8 mouse cellular contexts compared by ENCODE assay signal in the genomic region with DNA sequence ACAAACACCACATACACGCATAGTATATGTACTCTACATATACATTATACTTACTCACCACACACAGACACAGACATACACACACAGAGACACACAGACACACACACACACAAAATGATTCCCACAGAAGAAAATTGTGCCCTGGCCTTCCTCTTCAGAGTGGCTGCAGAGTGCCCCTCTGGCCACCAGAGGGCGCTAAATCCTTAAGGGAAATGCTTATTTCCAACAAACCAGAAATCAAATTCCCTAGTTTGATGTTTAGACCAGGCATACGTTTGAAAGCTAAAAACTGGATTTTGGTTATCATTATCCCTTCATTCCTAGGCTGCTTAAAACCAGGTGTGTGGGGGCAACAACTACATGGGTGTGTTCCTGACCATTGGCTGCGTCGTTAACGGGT.
DNase-seq lines count a peak whose midpoint lies in the region; ATAC-seq and TF ChIP-seq lines count a peak whose summit lies in the region.

No protein-coding gene starts in this region.

- TF ChIP-seq POLR2A in bone marrow, adult 2 months (IDR thresholded peaks at IDR 0.05; ENCODE audit: borderline replicate concordance, control insufficient read depth, low read depth, low read length): no peak

- no peak overlapping the region for H3K4me2 ChIP-seq in forebrain, embryonic 11.5 days (ENCODE audit: low read depth, low read length, severe bottlenecking)
- H3K4me2 ChIP-seq in forebrain, embryonic 12.5 days: no peak overlapping the region
- no peak overlapping the region for H3K4me2 ChIP-seq in lung, postnatal 0 days (replicated peaks; ENCODE audit: low read depth, low read length)

- peak; percentile 77 for DNase-seq in forebrain, embryonic 11.5 days (ENCODE audit: low spot score)
- peak; percentile 72 for DNase-seq in B cell, adult 2 months
- peak; percentile 79 for DNase-seq in layer of hippocampus, adult 11-12 months (ENCODE audit: low spot score)
- peak; percentile 73 for DNase-seq in lung, postnatal 0 days (ENCODE audit: low spot score)
- DNase-seq in right cerebral cortex, postnatal 36 days (ENCODE audit: low spot score in 2 of 2): peak; percentile 29 to 43

- H3K4me1 ChIP-seq in forebrain, embryonic 11.5 days (replicated peaks; ENCODE audit: control insufficient read depth, insufficient read depth, low read length): 0 out of 2 replicates have a peak, but pooled peaks cover 2% of the 10 kb centered on the region
- H3K4me1 ChIP-seq in forebrain, embryonic 12.5 days: peaks cover 6% of the 10 kb centered on the region
- H3K4me1 ChIP-seq in bone marrow, adult 2 months (ENCODE audit: control insufficient read depth, insufficient read depth, low read length): peaks cover 1% of the 10 kb centered on the region; the same call in 1 of the 2 replicates
- no peaks in the 10 kb centered on the region; the same call in 1 of the 2 replicates for H3K4me1 ChIP-seq in lung, postnatal 0 days (ENCODE audit: insufficient read depth, low read depth, low read length)

- no peaks in the 10 kb centered on the region for H3K27me3 ChIP-seq in forebrain, embryonic 11.5 days (ENCODE audit: control insufficient read depth, insufficient read depth, low read length)
- peaks cover 12% of the 10 kb centered on the region; the same call in 1 of the 2 replicates for H3K27me3 ChIP-seq in forebrain, embryonic 12.5 days
- H3K27me3 ChIP-seq in lung, postnatal 0 days (replicated peaks; ENCODE audit: insufficient read depth, low read length): no peaks in the 10 kb centered on the region

- H3K36me3 ChIP-seq in forebrain, embryonic 11.5 days (ENCODE audit: control insufficient read depth, insufficient read depth, low read length): no peaks in the 10 kb centered on the region
- H3K36me3 ChIP-seq in forebrain, embryonic 12.5 days (replicated peaks): no peaks in the 10 kb centered on the region
- no peaks in the 10 kb centered on the region for H3K36me3 ChIP-seq in lung, postnatal 0 days (ENCODE audit: insufficient read depth, low read length)

- peak; percentile 85 for TF ChIP-seq CTCF in bone marrow, adult 2 months (IDR thresholded peaks at IDR 0.05; ENCODE audit: control insufficient read depth, insufficient read depth, low read length)
- peak; percentile 98 for TF ChIP-seq CTCF in lung, postnatal 0 days (IDR thresholded peaks at IDR 0.05)

- H3K9me3 ChIP-seq in forebrain, embryonic 11.5 days (ENCODE audit: control insufficient read depth, low read length): no peaks in the 10 kb centered on the region
- H3K9me3 ChIP-seq in forebrain, embryonic 12.5 days: no peaks in the 10 kb centered on the region
- H3K9me3 ChIP-seq in lung, postnatal 0 days (ENCODE audit: low read length): no peaks in the 10 kb centered on the region

- no peak for ATAC-seq in forebrain, embryonic 11.5 days (replicated peaks; ENCODE audit: low FRiP score)
- ATAC-seq in forebrain, embryonic 12.5 days (ENCODE audit: low FRiP score): no peak
- peak; percentile 28; the same call in 1 of the 2 replicates for ATAC-seq in erythroblast, adult 5-6 weeks (replicated peaks; ENCODE audit: low FRiP score, poor library complexity, severe bottlenecking)
- ATAC-seq in lung, postnatal 0 days: no peak

- H3K9ac ChIP-seq in forebrain, embryonic 11.5 days (ENCODE audit: low read length): no peak overlapping the region
- no peak overlapping the region for H3K9ac ChIP-seq in forebrain, embryonic 12.5 days
- H3K9ac ChIP-seq in lung, postnatal 0 days (replicated peaks; ENCODE audit: low read depth): no peak overlapping the region

- no peak overlapping the region for H3K4me3 ChIP-seq in forebrain, embryonic 11.5 days (ENCODE audit: low read depth, low read length)
- H3K4me3 ChIP-seq in forebrain, embryonic 12.5 days (replicated peaks): no peak overlapping the region
- H3K4me3 ChIP-seq in bone marrow, adult 2 months (replicated peaks; ENCODE audit: control insufficient read depth, low read depth, low read length): peak overlapping the region; percentile 20
- no peak overlapping the region for H3K4me3 ChIP-seq in lung, postnatal 0 days (ENCODE audit: low read depth, low read length)

- H3K27ac ChIP-seq in forebrain, embryonic 11.5 days (ENCODE audit: low read depth, low read length): no peak overlapping the region
- no peak overlapping the region for H3K27ac ChIP-seq in forebrain, embryonic 12.5 days
- H3K27ac ChIP-seq in bone marrow, adult 2 months (ENCODE audit: control insufficient read depth, insufficient read depth, low read depth, low read length, poor library complexity): no peak overlapping the region
- H3K27ac ChIP-seq in lung, postnatal 0 days (ENCODE audit: low read length): no peak overlapping the region

- TF ChIP-seq EP300 in lung, postnatal 0 days (IDR thresholded peaks at IDR 0.05): no peak

- 42% methylated on average over 6 of the region's 6 CpGs for WGBS in forebrain, embryonic 11.5 days
- 46% methylated on average over 6 of the region's 6 CpGs for WGBS in forebrain, embryonic 12.5 days
- 48% methylated on average over 6 of the region's 6 CpGs for WGBS in bone marrow, adult 2 months
- 45% methylated on average over 6 of the region's 6 CpGs for WGBS in lung, postnatal 0 days
